Mouse (Mus musculus) thymus, adult 2 months (tissue): Measurements from ENCODE around the gene Syt15. TPM values are rescaled to one million over a fixed set of nuclear protein-coding genes. Genes with fewer than 3 reads are reported as not detected.

Experiments used
- DNase-seq: peaks from one replicate; pipeline ENCODE4 v3.0.0; 2021
- H3K27ac ChIP-seq: fragments of 200-500 bp; 2 replicates; pipeline ENCODE4 v1.5.1; 2012; ENCODE audit warnings: low read length, control low read depth; ENCODE audit not compliant: control insufficient read depth, insufficient read depth
- H3K27me3 ChIP-seq: fragments of 200-500 bp; 2 replicates; pipeline ENCODE4 v1.6.1; 2012; ENCODE audit warnings: mild to moderate bottlenecking, low read length, moderate library complexity, mixed read lengths; ENCODE audit not compliant: control insufficient read depth, insufficient read depth
- H3K36me3 ChIP-seq: fragments of 200-500 bp; 2 replicates; pipeline ENCODE4 v1.6.1; 2012; ENCODE audit warnings: mild to moderate bottlenecking, low read length, moderate library complexity; ENCODE audit not compliant: control insufficient read depth, insufficient read depth
- H3K4me1 ChIP-seq: fragments of 200-500 bp; replicated peaks from 2 replicates; pipeline ENCODE4 v1.6.1; 2012; ENCODE audit warnings: low read length; ENCODE audit not compliant: control insufficient read depth, insufficient read depth
- H3K4me3 ChIP-seq: fragments of 200-500 bp; 2 replicates; pipeline ENCODE4 v1.5.1; 2012; ENCODE audit warnings: mild to moderate bottlenecking, low read length, control low read depth, moderate library complexity; ENCODE audit not compliant: control insufficient read depth, insufficient read depth
- CTCF ChIP-seq: fragments of 200-500 bp; IDR thresholded peaks from 2 replicates; pipeline ENCODE4 v1.5.1; 2012; ENCODE audit warnings: mild to moderate bottlenecking, control low read depth, low read length, moderate library complexity, borderline replicate concordance; ENCODE audit not compliant: control insufficient read depth, poor library complexity, insufficient read depth; ENCODE audit errors: extremely low read depth
- POLR2A ChIP-seq: fragments of 200-500 bp; IDR thresholded peaks from 2 replicates; pipeline ENCODE4 v1.6.1; 2012; ENCODE audit warnings: mild to moderate bottlenecking, low read length, control low read depth, moderate library complexity; ENCODE audit not compliant: control insufficient read depth, poor library complexity, insufficient read depth; ENCODE audit errors: extremely low read depth
- WGBS: fragments of 180-500 bp; shearing (Covaris S2); methylation state at CpG from one replicate; pipeline ENCODE4 v1.1.7; 2018; 5-methylcytosine and 5-hydroxymethylcytosine counted together
- polyA plus RNA-seq: library from polyadenylated mRNA; depleted of rRNA; stranded (reverse); fragments of >200 nt; gene quantifications from 2 replicates; pipeline ENCODE4 v1.2.3, GENCODE M21; 2012

Syt15 gene
- polyA plus RNA-seq, 1 experiment, result 1.3 TPM

- no peaks in the 10 kb centered on the region; the same call in 1 of the 2 replicates for H3K27me3 ChIP-seq
- no peak for TF ChIP-seq CTCF
- TF ChIP-seq POLR2A, result no peak
- no peak for DNase-seq
- 78% methylated on average over 5 of the region's 5 CpGs for WGBS
- no peaks in the 10 kb centered on the region for H3K36me3 ChIP-seq
- H3K4me1 ChIP-seq, result no peaks in the 10 kb centered on the region
- no peak overlapping the region for H3K27ac ChIP-seq
- H3K4me3 ChIP-seq, result no peak overlapping the region
Measured at GRCm38 (mm10) chr14:34223362-34223898, 4.0 kb downstream of the Syt15 start.

- Histone ChIP-seq H3K27ac (no peak overlapping the region), H3K27me3 (no peaks in the 10 kb centered on the region), H3K36me3 (no peaks in the 10 kb centered on the region), H3K4me3 (no peak overlapping the region), H3K4me1 (no peaks in the 10 kb centered on the region)
- TF ChIP-seq CTCF, result no peak
- TF ChIP-seq POLR2A, result no peak
- 84% methylated on average over 9 of the region's 9 CpGs for WGBS
- no peak for DNase-seq
Measured at GRCm38 (mm10) chr14:34225986-34226385, 6.6 kb downstream of the Syt15 start.

- Histone ChIP-seq H3K27me3 (no peaks in the 10 kb centered on the region), H3K4me1 (no peaks in the 10 kb centered on the region), H3K27ac (no peak overlapping the region), H3K4me3 (no peak overlapping the region), H3K36me3 (no peaks in the 10 kb centered on the region)
- TF ChIP-seq POLR2A, result no peak
- no peak for TF ChIP-seq CTCF
- WGBS, result 84% methylated on average over 4 of the region's 4 CpGs
- no peak for DNase-seq
Measured at GRCm38 (mm10) chr14:34226566-34226965, 7.2 kb downstream of the Syt15 start.

- no peak for TF ChIP-seq CTCF
- TF ChIP-seq POLR2A, result no peak
- DNase-seq, result no peak
- Histone ChIP-seq H3K36me3 (no peaks in the 10 kb centered on the region), H3K4me3 (no peak overlapping the region), H3K27ac (no peak overlapping the region), H3K27me3 (no peaks in the 10 kb centered on the region), H3K4me1 (no peaks in the 10 kb centered on the region; the same call in 1 of the 2 replicates)
- WGBS, result 73% methylated on average over 12 of the region's 12 CpGs
Measured at GRCm38 (mm10) chr14:34227981-34228380, 8.6 kb downstream of the Syt15 start.

GRCm38 (mm10) chr14:34228830-34229506 is 9.6 kb downstream of the Syt15 start:
- TF ChIP-seq POLR2A (no peak), CTCF (no peak)
- Histone ChIP-seq H3K36me3 (no peaks in the 10 kb centered on the region), H3K27ac (no peak overlapping the region), H3K4me3 (no peak overlapping the region), H3K4me1 (no peaks in the 10 kb centered on the region; the same call in 1 of the 2 replicates), H3K27me3 (no peaks in the 10 kb centered on the region)
- no peak for DNase-seq
- 96% methylated on average over 10 of the region's 10 CpGs for WGBS

- no peak overlapping the region for H3K27ac ChIP-seq
- H3K36me3 ChIP-seq, result no peaks in the 10 kb centered on the region
- no peaks in the 10 kb centered on the region for H3K27me3 ChIP-seq
- H3K4me3 ChIP-seq, result no peak overlapping the region
- DNase-seq, result no peak
- TF ChIP-seq POLR2A (no peak), CTCF (no peak)
- 73% methylated on average over 7 of the region's 7 CpGs for WGBS
- no peaks in the 10 kb centered on the region; the same call in 1 of the 2 replicates for H3K4me1 ChIP-seq
Measured at GRCm38 (mm10) chr14:34232340-34232739, 12.9 kb downstream of the Syt15 start.
